Mouse (Mus musculus) testis, postnatal 14 days (tissue): ENCODE data around the gene Drd4.
A peak's percentile ranks its signal among the peaks of the same experiment; 100 is the strongest.
"Not testable (repeated sequence)": the region's sequence is repeated elsewhere in the genome, so short reads cannot be mapped to it uniquely, and the experiment has no call there.

Experiments
- DNase-seq: peaks from one replicate; pipeline ENCODE4 v3.0.0; 2021; ENCODE audit warnings: low spot score

Drd4 gene

DNA sequence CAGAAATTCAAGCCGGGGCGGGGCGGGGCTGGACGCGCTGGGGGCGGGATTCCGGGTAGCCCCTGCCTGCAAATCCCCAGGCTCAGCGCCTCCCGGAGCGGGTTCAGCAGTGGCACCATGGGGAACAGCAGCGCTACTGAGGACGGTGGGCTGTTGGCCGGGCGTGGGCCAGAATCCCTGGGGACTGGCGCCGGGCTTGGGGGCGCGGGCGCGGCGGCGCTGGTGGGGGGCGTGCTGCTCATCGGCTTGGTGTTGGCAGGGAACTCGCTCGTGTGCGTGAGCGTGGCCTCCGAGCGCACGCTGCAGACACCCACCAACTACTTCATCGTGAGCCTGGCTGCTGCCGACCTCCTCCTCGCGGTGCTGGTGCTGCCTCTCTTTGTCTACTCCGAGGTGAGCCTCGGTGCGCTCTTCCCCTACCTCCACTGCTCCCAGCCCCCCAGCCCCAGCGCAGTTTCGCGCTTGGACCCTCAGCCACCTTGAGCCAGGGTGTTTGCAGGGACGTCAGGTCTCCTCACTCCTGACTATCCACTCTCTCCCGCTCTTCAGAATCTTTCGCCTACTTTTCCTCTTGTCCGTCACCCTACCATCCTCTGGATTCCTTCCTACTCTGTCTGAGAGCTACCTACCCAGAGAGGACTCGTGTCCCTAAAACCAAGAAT, at the start of gene Drd4:
Gene Drd4, plus strand, starts transcription at position 86 of the 662 bp plus-strand sequence.
- peak; percentile 46 for DNase-seq

DNA sequence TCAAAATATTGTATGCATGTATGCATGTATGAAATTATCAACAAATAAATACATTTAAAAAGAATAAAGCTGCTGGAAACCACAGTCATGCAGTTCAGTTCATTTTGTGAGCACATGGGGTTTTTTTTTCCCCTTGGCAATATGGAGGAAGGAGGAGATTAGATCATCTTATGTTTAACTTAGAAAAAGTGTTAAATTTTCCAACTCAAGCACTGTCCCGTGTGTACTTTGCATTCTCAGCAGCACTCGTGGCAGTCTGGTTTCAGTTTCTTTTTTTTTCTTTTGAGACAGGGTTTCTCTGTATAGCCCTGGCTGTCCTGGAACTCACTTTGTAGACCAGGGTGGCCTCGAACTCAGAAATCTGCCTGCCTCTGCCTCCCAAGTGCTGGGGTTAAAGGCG, 41.3 kb upstream of the Drd4 start:
- DNase-seq: not testable (repeated sequence)

DNA sequence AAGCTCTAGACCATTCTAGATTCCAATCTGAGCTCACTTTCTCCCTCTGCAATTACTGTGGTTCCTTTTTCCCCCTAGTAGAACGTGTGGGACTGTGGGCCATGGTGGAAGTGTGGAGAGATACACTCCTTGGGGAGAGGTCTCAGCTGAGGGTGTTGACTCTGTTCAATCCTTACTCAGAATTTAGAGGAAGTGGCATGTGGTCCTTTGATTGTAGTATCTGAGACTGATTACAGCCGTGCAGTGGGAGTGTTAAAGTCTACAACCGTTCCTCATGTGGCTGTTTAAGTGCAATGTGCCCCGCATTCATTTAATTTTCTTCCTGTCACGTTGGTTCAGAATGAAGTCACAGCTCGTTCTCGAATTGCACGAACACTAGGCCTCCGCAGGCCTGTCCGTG, 35.6 kb upstream of the Drd4 start:
- DNase-seq: no peak

DNA sequence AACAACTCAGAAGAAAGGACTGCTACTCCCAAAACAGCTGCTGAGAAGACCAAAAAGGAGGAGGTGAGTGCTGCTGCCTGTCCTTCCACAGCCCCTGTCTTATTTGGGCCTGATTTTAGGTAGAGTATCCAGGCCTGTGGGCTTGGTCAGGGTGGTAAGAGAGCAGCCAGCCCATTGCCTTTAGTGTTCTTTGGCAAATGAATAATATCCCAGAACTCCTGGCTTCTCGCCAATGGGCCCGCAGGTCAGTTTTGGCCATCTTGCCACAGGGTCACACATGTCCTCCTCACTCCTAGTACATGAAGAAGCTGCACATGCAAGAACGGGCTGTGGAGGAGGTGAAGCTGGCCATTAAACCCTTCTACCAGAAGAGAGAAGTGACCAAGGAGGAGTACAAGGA, 30.3 kb upstream of the Drd4 start:
- no peak for DNase-seq

DNA sequence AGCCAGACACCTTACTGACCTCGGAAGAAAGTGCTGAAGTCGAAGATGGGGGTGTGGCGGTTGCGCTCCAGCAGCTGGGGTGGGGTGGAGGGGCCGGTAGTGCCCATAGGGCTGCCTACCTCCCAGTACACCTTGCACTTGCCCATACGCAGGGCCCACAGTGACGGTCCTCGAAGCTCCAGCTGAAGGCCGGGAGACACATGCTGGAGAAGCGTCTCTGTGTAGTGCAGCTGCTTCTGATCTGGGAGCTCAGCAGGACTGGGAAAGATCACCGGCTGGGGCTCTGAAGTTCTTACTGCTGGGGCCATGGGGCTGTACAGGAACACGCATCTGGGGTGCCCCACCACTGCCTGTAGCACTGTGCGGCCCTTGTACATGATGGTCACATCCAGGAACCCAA, 28.2 kb upstream of the Drd4 start:
- DNase-seq: no peak

DNA sequence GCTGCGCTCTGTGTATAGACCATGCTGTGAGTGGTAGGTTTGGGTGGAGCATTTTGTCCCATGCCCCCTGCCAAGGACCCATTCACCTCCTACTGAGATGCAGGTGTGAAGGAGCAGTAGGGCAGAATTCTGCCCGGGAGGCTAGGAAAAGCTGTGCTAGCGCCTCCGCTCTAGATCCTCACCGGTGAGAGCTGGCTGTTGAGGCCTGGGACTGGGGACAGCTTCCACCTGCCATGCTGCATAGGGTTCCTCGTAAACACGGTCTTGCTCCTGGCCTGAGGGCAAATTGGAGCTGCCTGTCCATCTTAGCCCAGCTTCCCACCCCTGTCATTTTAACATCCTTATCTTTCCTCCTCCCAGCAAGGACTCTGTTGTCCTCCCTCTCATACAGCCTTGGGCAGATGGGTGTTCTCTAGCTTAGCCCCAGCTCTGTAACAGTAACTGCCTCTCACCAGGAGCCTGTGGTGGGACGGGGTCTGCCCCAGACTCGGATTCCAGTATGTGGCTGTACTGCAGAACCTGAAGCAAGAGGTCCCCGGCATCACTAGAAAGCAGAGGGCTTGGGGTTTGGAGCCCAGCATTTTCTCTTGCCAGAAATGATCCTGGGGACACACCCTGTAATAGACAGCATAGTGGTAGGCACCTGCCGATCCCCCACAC, 27.6 kb upstream of the Drd4 start:
- no peak for DNase-seq

DNA sequence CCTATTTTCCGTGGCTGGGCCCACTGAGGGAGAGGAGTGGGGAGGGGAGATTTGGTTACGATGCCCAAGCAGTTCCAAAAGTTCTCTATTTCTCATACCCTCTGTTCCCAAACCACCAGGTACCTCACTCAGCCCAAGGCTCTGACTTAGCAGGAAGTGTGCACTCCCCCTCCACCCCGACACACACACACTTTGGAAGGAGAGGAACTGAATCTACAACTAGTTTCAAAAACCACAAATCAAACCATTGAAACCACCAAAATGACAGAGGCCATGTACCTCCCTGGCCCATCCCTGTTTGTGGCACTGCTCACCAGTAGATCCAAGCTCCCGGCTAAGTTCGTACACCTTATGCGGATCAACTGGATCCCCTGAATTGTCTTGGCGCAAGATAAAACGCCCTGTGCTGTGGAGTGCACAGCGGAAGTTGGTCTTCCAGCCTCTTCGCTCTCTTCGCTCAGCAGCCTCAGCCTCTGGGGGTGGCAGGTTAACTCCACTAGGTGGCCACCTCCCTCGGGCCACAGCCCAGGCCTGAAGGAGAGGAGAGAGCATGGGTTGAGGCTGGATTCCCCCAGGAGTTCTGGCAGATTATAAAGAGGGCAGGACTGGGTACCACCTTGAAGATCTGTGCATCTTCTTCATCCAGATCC, 26.9 kb upstream of the Drd4 start:
- DNase-seq: no peak

DNA sequence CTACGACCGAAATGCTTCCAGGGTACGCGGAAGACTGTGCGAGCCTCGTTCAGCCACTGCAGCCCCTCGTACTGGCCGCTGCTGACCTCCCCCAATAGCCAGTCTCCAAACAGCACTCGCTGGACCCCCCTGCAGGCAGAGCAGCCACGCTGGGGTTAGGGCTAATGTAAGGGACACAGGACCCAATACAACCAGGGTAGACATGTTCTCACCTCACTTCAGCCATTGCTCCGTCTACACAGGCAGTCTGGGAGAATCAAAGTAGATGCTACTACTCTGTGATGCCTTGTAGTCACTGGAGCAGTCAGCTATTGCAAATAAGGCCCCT, 26.4 kb upstream of the Drd4 start:
- no peak for DNase-seq

DNA sequence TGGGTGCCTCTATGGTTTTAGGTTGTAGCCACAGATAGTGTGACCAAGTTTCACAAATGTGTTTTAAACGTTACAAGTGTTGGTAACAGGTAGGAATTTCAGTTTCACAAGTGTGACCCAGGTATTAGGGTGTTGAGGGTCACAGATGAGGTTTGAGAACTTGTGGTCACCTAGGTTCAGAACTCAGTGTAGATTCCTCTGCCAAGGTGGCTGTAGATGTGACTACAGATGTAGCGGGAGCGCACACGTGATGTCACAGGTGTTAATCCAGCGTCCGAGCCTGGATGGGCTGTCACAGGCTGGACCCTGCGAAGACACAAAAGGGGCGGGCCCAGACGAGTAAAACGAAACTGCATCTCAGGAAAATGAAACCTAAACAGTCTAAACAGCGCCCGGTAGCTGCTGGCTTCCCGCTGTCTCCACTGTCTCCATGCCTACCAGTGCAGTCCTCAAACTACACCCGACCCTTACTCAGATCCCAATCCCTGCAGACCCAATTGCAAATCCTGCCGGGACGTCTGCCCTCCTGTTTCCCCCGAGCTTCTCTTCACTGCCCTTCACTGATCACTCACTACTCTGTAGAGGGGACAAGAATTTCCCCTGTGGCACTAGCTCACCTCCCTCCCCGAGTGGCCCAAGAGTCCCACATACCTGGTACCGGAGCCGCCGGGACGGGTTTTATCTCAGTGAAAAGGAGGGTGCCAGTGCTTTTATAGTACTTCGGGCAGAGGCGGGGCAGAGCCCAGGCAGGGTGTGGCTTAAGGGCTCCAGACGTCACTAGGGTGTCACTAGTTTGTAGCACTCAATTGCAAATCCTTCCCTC, 25.9 kb upstream of the Drd4 start, which contains the start of gene Irf7:
Gene Irf7, minus strand, starts transcription at position 743 of the 823 bp plus-strand sequence.
- DNase-seq: no peak

DNA sequence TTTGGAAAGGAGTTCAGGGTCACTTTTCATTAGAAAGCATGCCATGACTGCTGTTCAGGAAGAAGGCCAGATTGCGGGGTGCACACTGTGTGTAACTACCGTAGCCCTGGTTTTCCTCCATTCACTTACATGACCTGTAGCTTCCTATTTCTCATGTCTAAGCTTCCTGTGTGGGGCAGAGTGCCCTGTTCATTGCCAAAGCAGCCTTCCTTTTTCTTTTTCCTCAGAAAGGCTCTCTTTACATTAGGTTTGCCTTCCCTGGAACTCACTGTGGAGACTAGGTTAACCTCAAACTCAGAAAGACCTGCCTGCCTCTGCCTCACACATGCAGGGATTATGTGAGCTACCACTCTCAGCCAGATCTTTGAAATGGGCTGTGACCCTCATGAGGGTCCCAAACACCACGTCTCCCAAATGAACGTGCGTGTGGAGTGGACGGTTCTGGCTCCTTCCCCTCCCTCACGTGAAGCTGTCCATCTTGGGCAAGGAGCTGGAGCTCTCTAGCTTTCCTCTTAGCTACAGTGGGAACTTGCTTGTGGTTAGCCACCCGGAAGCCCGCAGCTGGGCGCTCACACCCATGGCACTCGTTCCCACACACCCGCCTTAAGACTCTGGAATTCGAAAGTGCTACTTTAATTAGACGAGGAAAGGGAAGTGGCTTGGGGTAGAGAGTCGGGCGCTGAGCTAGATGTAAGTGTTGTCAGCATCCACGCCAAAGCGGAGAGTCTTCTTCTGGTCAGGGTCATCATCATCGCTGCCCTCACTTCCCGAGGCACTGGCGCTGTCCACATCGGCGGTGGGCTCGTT, 23.1 kb upstream of the Drd4 start:
- DNase-seq: no peak

DNA sequence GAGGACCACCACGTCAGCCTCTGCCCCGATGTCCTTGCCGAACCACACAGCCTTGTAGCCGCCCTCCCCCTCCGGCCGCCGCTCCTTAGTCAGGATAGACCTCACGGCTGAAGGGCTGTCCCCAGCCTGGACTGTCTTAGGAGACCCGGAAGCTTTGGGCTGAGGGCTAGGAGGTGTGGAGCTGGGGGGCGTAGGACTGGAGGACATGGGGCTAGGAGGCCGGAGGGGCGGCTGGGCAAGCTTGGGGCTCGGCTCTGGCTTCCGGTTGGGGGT, 22.6 kb upstream of the Drd4 start:
- DNase-seq: no peak

DNA sequence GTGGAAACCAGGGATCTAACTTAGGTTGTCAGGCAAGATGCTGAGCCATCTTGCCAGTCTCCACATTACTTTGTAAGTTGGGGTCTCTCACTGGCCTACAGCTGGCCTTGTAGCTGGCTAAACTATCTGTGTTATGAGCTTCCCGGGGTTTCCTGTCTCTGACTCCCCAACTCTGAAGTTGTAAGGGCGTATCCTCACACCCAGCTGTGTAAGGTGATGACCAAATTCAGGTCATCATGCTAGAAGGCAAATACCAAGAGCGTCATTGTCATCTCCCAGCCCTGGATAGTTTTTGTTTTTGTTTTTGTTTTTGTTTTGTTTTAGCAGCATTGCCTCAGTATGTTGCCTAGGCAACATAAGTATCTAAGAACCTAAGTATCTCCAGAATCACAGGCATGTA, 21.2 kb upstream of the Drd4 start:
- DNase-seq: no peak

DNA sequence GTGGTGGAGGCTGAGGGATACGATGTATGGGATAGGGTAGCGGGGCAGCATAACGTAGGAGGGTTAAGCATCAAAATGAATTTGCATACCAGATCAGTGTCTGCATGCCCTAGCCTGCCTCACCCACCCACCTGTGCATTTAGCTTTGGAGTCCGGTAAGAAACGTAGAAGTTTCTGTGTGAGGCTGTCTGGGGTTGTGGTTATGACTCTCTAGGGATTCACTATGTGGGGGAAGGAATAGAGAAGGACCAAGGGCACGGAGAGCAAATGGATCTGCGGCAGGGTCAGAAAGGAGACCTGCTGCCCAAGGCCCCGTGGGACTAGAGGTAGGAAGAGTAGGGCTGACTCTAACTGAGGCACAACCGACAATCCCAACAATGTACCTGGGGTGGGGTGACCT, 16.4 kb upstream of the Drd4 start:
- no peak for DNase-seq

DNA sequence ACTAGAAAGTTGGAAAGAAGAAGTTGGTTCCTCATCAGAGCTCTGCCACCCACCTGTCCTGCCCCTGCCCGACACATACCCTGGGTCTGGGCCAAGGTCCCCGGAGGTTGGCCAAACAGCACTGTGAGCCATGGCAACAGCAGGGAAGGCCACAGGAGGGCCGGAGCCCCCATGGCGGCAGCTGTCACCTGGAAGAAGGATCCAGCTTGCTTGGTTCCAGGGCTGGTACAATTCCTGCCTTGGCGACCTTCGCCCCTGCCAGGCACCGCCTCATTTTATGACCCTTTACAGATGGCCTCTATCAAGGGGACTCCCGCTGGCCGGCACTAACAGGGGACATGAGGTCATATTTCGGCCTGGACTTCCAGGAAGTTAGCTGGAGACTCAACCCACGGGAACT, 15.3 kb upstream of the Drd4 start, which contains the start of gene Cdhr5:
Gene Cdhr5, minus strand, starts transcription at position 241 of the 400 bp plus-strand sequence.
- no peak for DNase-seq

DNA sequence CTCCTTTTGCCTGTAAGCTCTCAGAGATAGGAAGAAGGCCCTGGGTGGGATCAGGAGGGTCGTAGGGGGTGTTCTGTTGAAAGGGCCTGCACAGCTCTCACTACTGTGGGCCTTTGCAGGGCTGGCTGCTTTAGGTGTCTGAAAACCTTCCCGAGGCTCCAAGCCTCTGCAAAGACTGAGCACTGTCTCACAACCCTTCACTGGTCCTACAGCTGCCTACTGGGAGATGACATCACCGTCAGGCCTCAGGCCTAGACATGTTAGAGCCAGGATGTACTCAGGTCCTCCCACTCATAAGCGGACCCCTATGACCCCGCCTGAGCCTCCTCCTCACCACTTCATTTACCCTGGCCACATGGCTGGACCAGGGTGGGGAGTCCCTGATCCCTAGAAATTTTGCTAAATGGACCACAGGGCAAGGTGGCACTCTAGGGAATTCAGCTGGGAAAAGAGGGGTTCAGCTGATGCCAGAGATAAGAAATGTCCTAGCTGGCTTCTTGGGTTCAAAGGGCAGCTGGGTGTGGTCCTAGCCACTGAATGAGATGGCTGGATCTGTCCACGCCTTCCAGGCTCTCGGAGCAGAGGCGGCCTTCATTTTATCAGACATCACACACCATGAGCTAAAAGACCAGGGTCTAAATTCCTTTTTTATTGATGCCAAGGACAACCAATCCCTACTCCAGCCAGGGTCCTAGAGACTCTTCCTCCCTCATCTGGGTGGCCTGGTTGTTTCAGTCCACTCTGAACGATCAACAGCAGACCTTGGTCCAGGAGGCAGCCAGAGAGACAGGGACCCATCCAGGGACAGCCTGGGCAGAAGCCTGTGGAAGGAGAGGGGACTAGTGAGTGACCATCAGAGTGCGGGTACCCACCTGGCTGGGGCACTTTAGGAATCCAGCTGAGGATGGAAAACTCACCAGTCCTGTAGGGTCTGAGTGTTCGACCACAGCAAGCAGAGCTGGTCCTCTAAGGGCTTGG, 13.8 kb upstream of the Drd4 start:
- no peak for DNase-seq

DNA sequence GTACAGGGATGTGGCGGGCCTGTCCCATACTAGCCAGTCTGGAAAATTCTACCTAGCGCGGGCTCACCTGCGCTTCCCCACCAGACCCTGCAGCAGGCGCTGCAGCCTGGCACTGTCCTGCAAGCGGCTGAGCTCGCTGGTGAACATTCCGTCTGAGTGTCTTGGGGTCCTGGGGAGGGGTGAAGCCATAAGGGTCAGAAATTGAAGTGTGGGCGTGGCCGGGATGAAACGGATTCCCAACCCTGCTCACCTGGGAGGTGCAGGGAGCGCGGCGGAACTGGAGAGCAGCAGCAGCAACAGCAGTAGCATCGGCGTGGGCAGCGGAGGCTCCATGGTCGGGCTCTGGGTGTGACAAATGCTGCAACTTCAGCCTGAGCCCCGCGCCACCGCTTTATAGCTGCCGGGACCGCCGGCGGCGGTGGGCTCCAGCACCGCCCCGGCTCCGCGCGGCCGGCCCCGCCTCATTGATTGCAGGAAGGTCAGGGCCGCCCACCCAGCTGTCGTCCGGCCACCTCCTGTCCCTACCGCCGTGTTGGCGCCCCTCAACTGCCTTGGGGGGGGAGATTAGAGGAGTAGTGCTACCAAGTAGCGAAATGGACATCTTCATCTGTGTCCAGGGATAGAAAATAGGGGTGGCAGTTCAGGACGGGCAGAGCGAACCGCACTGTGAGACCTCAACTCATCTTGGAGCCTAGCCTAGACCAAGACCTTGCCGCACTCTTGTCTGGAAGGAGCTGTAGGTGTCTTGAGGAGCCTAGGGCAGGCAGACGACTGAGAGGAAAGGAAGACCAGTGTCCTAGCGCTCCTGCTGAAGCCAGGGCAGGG, 12.8 kb upstream of the Drd4 start, which contains the start of gene Sct:
Gene Sct, minus strand, starts transcription at position 368 of the 825 bp plus-strand sequence.
- no peak for DNase-seq

DNA sequence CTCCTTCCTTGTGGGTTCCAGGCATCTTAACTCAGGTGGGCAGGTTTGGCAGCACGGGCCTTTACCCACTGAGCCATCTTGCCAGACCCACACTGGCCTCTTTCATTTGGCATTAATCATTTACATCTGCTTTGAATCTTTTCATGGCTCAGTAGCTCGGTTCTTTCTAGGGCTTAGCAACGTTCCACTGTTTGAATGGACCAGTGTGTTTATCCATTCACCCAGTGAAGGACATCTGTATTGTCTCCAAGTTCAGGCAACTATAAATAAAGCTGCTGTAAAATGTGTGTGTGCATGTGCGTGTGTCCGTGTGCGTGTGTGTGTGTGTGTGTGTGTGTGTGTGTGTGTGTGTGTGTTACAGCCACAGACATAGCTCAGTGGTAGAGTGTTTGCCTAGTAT, 10.4 kb upstream of the Drd4 start:
- no peak for DNase-seq

DNA sequence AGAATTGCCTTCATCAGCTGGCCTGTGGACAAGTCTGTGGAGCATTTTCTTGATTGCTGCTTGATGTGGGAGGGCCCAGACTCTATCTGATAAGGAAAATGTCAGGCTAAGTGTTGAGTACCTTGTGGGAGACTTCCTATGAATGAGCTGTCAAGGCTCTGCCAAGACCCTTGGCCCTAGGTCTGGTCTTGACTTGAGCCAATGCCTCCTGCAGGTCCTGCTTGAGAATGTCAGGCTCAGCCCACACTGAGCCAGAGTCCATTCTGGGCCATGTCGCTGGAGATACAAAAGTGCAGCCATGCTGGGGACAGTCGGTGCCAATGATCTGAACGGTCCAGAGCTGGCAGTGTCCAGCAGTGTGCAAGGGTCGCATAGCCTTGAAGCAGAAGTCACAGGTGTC, 9.1 kb upstream of the Drd4 start:
- DNase-seq: no peak

DNA sequence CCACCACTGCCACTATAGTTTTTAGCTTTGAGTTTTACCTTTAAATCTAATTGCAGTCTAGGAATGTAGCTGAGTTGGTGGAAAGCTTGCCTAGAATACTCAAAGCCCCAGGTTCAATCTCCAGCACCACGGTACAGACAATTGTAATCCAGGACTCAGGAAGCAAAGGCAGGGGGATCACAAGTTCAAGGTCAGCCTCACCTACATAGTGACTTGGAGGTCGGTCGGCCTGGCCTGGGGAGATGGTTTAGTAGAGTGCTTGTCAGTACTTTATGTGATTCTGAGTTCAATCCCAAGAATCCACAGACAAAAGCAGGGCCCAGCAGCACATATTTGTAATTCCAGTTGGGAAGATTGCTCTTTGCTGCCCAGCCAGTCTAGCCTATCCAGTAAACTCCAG, 3.8 kb upstream of the Drd4 start:
- no peak for DNase-seq
